Mouse (Mus musculus) splenic B cell, adult 2 months (primary cell): ENCODE measurements at regions not wholly inside any gene's neighbourhood (a gene's known extent, or its start where the extent isn't known, plus 50 kb on each side); places are given as distances from the start of the nearest gene placed in this dataset.

ENCODE experiments used
- DNase-seq: peaks from one replicate; pipeline ENCODE4 v3.0.0-alpha.2; 2011; ENCODE audit warnings: low read depth, low spot score
- H3K27me3 ChIP-seq: 2 replicates; pipeline ENCODE4 v1.6.1; 2012; ENCODE audit warnings: mild to moderate bottlenecking, low read length, moderate library complexity, mixed read lengths; ENCODE audit not compliant: control insufficient read depth, poor library complexity, insufficient read depth, severe bottlenecking
- H3K36me3 ChIP-seq: 2 replicates; pipeline ENCODE4 v1.6.1; 2012; ENCODE audit warnings: mild to moderate bottlenecking, low read length, moderate library complexity, mixed read lengths; ENCODE audit not compliant: control insufficient read depth, poor library complexity, insufficient read depth, severe bottlenecking

- Histone ChIP-seq H3K27me3 (no peaks in the 10 kb centered on the region), H3K36me3 (no peaks in the 10 kb centered on the region)
- no peak for DNase-seq
Observed at GRCm38 (mm10) chr15:63050033-63050432, 794.9 kb downstream of the Gsdmc2 start.

GRCm38 (mm10) chr15:63042367-63042766 lies 802.6 kb downstream of the Gsdmc2 start:
- no peaks in the 10 kb centered on the region for H3K36me3 ChIP-seq
- no peaks in the 10 kb centered on the region for H3K27me3 ChIP-seq
- DNase-seq, result no peak

- DNase-seq, result no peak
- no peaks in the 10 kb centered on the region for H3K36me3 ChIP-seq
- no peaks in the 10 kb centered on the region for H3K27me3 ChIP-seq
Observed at GRCm38 (mm10) chr15:63036241-63036640, 808.7 kb downstream of the Gsdmc2 start.

GRCm38 (mm10) chr15:63020826-63021225 lies 824.2 kb downstream of the Gsdmc2 start:
- Histone ChIP-seq H3K27me3 (no peaks in the 10 kb centered on the region), H3K36me3 (no peaks in the 10 kb centered on the region)
- no peak for DNase-seq

- no peaks in the 10 kb centered on the region for H3K27me3 ChIP-seq
- no peaks in the 10 kb centered on the region for H3K36me3 ChIP-seq
- no peak for DNase-seq
Observed at GRCm38 (mm10) chr15:63017966-63018365, 827.0 kb downstream of the Gsdmc2 start.

- peak; percentile 37 for DNase-seq
- Histone ChIP-seq H3K36me3 (no peaks in the 10 kb centered on the region), H3K27me3 (no peaks in the 10 kb centered on the region)
Observed at GRCm38 (mm10) chr15:63006471-63007228, 838.3 kb downstream of the Gsdmc2 start.

- no peak for DNase-seq
- no peaks in the 10 kb centered on the region for H3K27me3 ChIP-seq
- H3K36me3 ChIP-seq, result no peaks in the 10 kb centered on the region
Observed at GRCm38 (mm10) chr15:62994691-62995090, 850.3 kb downstream of the Gsdmc2 start.

- no peaks in the 10 kb centered on the region for H3K36me3 ChIP-seq
- H3K27me3 ChIP-seq, result no peaks in the 10 kb centered on the region
- DNase-seq, result no peak
Observed at GRCm38 (mm10) chr15:62986871-62987270, 858.1 kb downstream of the Gsdmc2 start.

- no peaks in the 10 kb centered on the region for H3K36me3 ChIP-seq
- DNase-seq, result no peak
- H3K27me3 ChIP-seq, result no peaks in the 10 kb centered on the region
Observed at GRCm38 (mm10) chr15:62986147-62986546, 858.8 kb downstream of the Gsdmc2 start.

GRCm38 (mm10) chr15:62970566-62970965 lies 874.4 kb downstream of the Gsdmc2 start:
- no peaks in the 10 kb centered on the region for H3K27me3 ChIP-seq
- no peaks in the 10 kb centered on the region for H3K36me3 ChIP-seq
- DNase-seq, result no peak

- Histone ChIP-seq H3K27me3 (no peaks in the 10 kb centered on the region), H3K36me3 (no peaks in the 10 kb centered on the region)
- no peak for DNase-seq
Observed at GRCm38 (mm10) chr15:62962681-62963080, 882.3 kb downstream of the Gsdmc2 start.

- Histone ChIP-seq H3K36me3 (no peaks in the 10 kb centered on the region), H3K27me3 (no peaks in the 10 kb centered on the region)
- DNase-seq, result no peak
Observed at GRCm38 (mm10) chr15:62960623-62961022, 884.4 kb downstream of the Gsdmc2 start.

- Histone ChIP-seq H3K27me3 (no peaks in the 10 kb centered on the region), H3K36me3 (no peaks in the 10 kb centered on the region)
- no peak for DNase-seq
Observed at GRCm38 (mm10) chr15:62958506-62959330, 886.3 kb downstream of the Gsdmc2 start.

GRCm38 (mm10) chr15:62954889-62955288 lies 890.1 kb downstream of the Gsdmc2 start:
- Histone ChIP-seq H3K27me3 (no peaks in the 10 kb centered on the region), H3K36me3 (no peaks in the 10 kb centered on the region)
- DNase-seq, result no peak

- no peak for DNase-seq
- Histone ChIP-seq H3K36me3 (no peaks in the 10 kb centered on the region), H3K27me3 (no peaks in the 10 kb centered on the region)
Observed at GRCm38 (mm10) chr15:62954322-62954820, 890.6 kb downstream of the Gsdmc2 start.
